Mouse (Mus musculus) MEL (cell line): ENCODE data around the gene Rin2. TPM values are rescaled to one million over a fixed set of nuclear protein-coding genes. Genes with fewer than 3 reads are reported as not detected.
A peak's percentile ranks its signal among the peaks of the same experiment; 100 is the strongest.

Experiments
- DNase-seq: peaks from one replicate; pipeline ENCODE4 v3.0.0; 2011; ENCODE audit warnings: low read depth, low spot score
- H3K27ac ChIP-seq: 2 replicates; pipeline ENCODE4 v1.5.1; 2012; ENCODE audit warnings: low read depth, mild to moderate bottlenecking, control low read depth, low read length, moderate library complexity; ENCODE audit not compliant: control insufficient read depth
- H3K27me3 ChIP-seq, 2 experiments: fragments of 150-350 bp in 1 of 2; sonication (generic) in 1 of 2; 2 replicates each; pipeline ENCODE4 v1.6.1; 2012; ENCODE audit warnings: low read length in 2 of 2, mild to moderate bottlenecking in 2 of 2, improper control_type of control experiment in 1 of 2, moderate library complexity in 1 of 2; ENCODE audit not compliant: insufficient read depth in 2 of 2, control insufficient read depth in 1 of 2
- H3K36me3 ChIP-seq, 2 experiments: 2 replicates each; pipeline ENCODE4 v1.6.1; 2012 to 2014; ENCODE audit warnings: low read length in 2 of 2, improper control_type of control experiment in 1 of 2, inconsistent platforms in 1 of 2, mild to moderate bottlenecking in 1 of 2; ENCODE audit not compliant: insufficient read depth in 2 of 2, control insufficient read depth in 1 of 2
- H3K4me1 ChIP-seq, 2 experiments: fragments of 150-350 bp in 1 of 2; sonication (generic) in 1 of 2; 2 replicates each; pipeline ENCODE4 v1.6.1; 2012; ENCODE audit warnings: low read length in 2 of 2, improper control_type of control experiment in 1 of 2, mild to moderate bottlenecking in 1 of 2; ENCODE audit not compliant: insufficient read depth in 2 of 2, control insufficient read depth in 1 of 2
- H3K4me3 ChIP-seq, 2 experiments: fragments of 150-350 bp in 1 of 2; sonication (generic) in 1 of 2; 2 replicates each; pipeline ENCODE4 v1.5.1; 2012; ENCODE audit warnings: low read depth in 2 of 2, low read length in 2 of 2, mild to moderate bottlenecking in 2 of 2, moderate library complexity in 2 of 2, control low read depth in 1 of 2, improper control_type of control experiment in 1 of 2; ENCODE audit not compliant: control insufficient read depth in 1 of 2, insufficient read depth in 1 of 2
- H3K79me2 ChIP-seq: 2 replicates; pipeline ENCODE4 v1.6.1; 2012; ENCODE audit warnings: mild to moderate bottlenecking, low read length, moderate library complexity; ENCODE audit not compliant: control insufficient read depth, poor library complexity, insufficient read depth
- H3K9ac ChIP-seq: 2 replicates; pipeline ENCODE4 v1.6.1; 2012; ENCODE audit warnings: low read depth, mild to moderate bottlenecking, control low read depth, low read length, moderate library complexity; ENCODE audit not compliant: control insufficient read depth, poor library complexity, severe bottlenecking
- H3K9me3 ChIP-seq: fragments of 150-350 bp; sonication (generic); replicated peaks from 2 replicates; pipeline ENCODE4 v1.6.1; 2012; ENCODE audit warnings: mild to moderate bottlenecking, low read length, improper control_type of control experiment, moderate library complexity; ENCODE audit not compliant: insufficient read depth
- CTCF ChIP-seq, 3 experiments: IDR thresholded peaks in 2 of 3; conservative IDR thresholded peaks in 1 of 3; 2 replicates each; pipeline ENCODE4 v1.5.1; 2011 to 2012; ENCODE audit warnings: low read length in 3 of 3, low read depth in 2 of 3, mild to moderate bottlenecking in 2 of 3, improper control_type of control experiment in 1 of 3, inconsistent platforms in 1 of 3, mixed read lengths in 1 of 3, moderate library complexity in 1 of 3; ENCODE audit not compliant: control insufficient read depth in 1 of 3, insufficient read depth in 1 of 3, poor library complexity in 1 of 3, severe bottlenecking in 1 of 3
- ELF1 ChIP-seq: IDR thresholded peaks from 2 replicates; pipeline ENCODE4 v1.6.1; 2014; ENCODE audit warnings: low read depth, mild to moderate bottlenecking, inconsistent platforms, low read length, improper control_type of control experiment, moderate library complexity
- MAFK ChIP-seq: IDR thresholded peaks from 2 replicates; pipeline ENCODE4 v1.6.1; 2011; ENCODE audit warnings: low read depth, mild to moderate bottlenecking, low read length, improper control_type of control experiment, borderline replicate concordance
- MEF2A ChIP-seq: IDR thresholded peaks from 2 replicates; pipeline ENCODE4 v1.6.1; 2014; ENCODE audit warnings: low read depth, mild to moderate bottlenecking, inconsistent platforms, low read length, improper control_type of control experiment; ENCODE audit not compliant: poor library complexity, insufficient replicate concordance, severe bottlenecking; ENCODE audit errors: extremely low read depth
- NRF1 ChIP-seq: IDR thresholded peaks from 2 replicates; pipeline ENCODE4 v1.6.1; 2014; ENCODE audit warnings: low read depth, mild to moderate bottlenecking, inconsistent platforms, low read length, improper control_type of control experiment, moderate library complexity; ENCODE audit not compliant: poor library complexity, insufficient read depth, severe bottlenecking
- POLR2AphosphoS2 ChIP-seq: IDR thresholded peaks from 2 replicates; pipeline ENCODE4 v1.6.1; 2011; ENCODE audit warnings: low read length, improper control_type of control experiment
- POLR2AphosphoS5 ChIP-seq: IDR thresholded peaks from 2 replicates; pipeline ENCODE4 v1.6.1; 2012; ENCODE audit warnings: low read depth, borderline replicate concordance, mild to moderate bottlenecking, inconsistent platforms, low read length, moderate library complexity, mixed read lengths
- SIN3A ChIP-seq: IDR thresholded peaks from 2 replicates; pipeline ENCODE4 v1.6.1; 2012; ENCODE audit warnings: low read length, improper control_type of control experiment, inconsistent platforms
- TAL1 ChIP-seq: IDR thresholded peaks from 2 replicates; pipeline ENCODE4 v1.6.1; 2012; ENCODE audit warnings: mild to moderate bottlenecking, inconsistent platforms, low read length, moderate library complexity, mixed read lengths
- USF2 ChIP-seq, 2 experiments: IDR thresholded peaks; 2 replicates each; pipeline ENCODE4 v1.6.1; 2011 to 2012; ENCODE audit warnings: improper control_type of control experiment in 2 of 2, low read length in 2 of 2, borderline replicate concordance in 1 of 2, inconsistent platforms in 1 of 2, low read depth in 1 of 2, mild to moderate bottlenecking in 1 of 2; ENCODE audit not compliant: insufficient read depth in 1 of 2
- ZC3H11A ChIP-seq: IDR thresholded peaks from 2 replicates; pipeline ENCODE4 v1.6.1; 2012; ENCODE audit warnings: low read depth, mild to moderate bottlenecking, inconsistent platforms, low read length, improper control_type of control experiment
- polyA plus RNA-seq, 2 experiments: library from polyadenylated mRNA; stranded (reverse) in 1 of 2; unstranded in 1 of 2; fragments of >175 nt in 1 of 2; fragments of >200 nt in 1 of 2; gene quantifications; 2 replicates each; pipeline versions ENCODE4 v1.2.1 to v1.2.4; 2012; ENCODE audit warnings: low replicate concordance in 2 of 2, low read depth in 1 of 2; ENCODE audit not compliant: insufficient read length in 2 of 2, insufficient read depth in 1 of 2, missing spikeins in 1 of 2
- total RNA-seq: library from RNA; depleted of rRNA; stranded (reverse); fragments of 300-350 nt; gene quantifications from 2 replicates; pipeline ENCODE4 v1.2.3, GENCODE M21; 2012

The Rin2 gene
- total and polyA plus RNA-seq, 3 experiments = 0.01 TPM; not detected in 2

DNA sequence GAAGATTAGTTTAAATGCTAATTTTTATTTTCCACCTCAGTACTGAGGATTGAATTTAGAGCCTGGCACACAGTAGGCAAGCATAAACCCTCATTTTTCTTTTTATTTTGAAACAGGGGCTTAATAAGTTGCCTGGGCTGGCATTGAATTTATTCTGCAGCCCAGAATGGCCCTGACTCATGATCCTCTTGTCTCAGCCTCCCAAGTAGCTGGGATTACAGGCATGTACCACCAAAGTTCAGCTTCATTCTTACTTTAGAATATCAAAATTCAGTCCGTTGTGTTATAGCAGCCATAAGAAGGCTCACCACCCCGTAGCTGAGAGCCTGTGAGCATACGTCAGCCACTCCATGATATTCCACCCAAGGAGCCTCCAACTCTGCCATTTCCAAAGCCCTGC is 191.2 kb downstream of the Rin2 start:
- H3K27me3 ChIP-seq = no peaks in the 10 kb centered on the region
- DNase-seq = peak; percentile 8
- H3K9ac ChIP-seq = no peak overlapping the region
- no peak overlapping the region for H3K27ac ChIP-seq
- H3K79me2 ChIP-seq = no peaks in the 10 kb centered on the region
- H3K4me1 ChIP-seq = no peaks in the 10 kb centered on the region
- no peaks in the 10 kb centered on the region for H3K9me3 ChIP-seq
- H3K36me3 ChIP-seq = no peaks in the 10 kb centered on the region
- H3K4me3 ChIP-seq = no peak overlapping the region
- TF ChIP-seq MEF2A (no peak), SIN3A (no peak), USF2 (IDR thresholded peaks at IDR 0.05; ENCODE audit: borderline replicate concordance in 1 of 2, insufficient read depth in 1 of 2, low read depth in 1 of 2, low read length in 2 of 2) (no peak), POLR2AphosphoS5 (no peak), NRF1 (no peak)

DNA sequence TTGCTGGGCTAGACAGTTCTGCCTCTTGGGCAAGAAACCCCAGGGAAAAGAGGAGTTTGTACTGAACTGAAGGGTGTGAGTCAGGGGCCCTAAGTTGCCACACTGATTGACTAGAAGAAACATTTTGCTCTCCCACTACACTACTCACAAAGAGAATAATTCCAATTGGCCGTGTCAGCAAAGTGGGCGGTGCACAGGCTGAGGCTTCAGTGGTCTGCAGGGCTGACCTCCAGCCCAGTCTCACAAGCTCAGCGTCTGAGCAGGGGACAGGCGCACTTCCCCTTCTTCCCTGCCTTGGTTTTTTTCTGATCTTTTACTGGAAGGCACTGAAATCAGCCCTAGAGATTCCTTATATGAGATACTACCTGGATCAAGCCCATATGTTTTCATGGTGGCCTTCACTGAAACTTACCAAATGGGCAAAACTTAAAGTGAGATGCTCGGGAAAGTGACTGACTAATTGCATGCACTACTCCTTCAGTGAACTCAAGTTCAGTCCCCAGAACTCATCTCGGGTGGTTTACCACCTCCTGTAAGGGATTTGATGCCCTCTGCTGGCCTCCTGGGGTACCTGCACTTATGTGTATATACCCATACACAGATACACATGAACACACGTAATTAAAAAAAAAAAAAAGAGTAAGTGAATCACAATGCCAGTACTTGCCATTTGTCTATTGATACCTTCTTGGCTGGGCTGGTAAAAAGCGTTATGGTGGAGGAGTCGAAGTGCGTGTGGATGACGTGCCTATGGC is 191.9 kb downstream of the Rin2 start:
- TF ChIP-seq ELF1 (no peak), CTCF (IDR thresholded peaks at IDR 0.05 in 2 of 3, conservative IDR thresholded peaks at IDR 0.05 in 1 of 3; ENCODE audit: control insufficient read depth in 1 of 3, insufficient read depth in 1 of 3, low read depth in 2 of 3, low read length in 3 of 3, poor library complexity in 1 of 3, severe bottlenecking in 1 of 3) (peak in 1 of 3 experiments; percentile 2; a peak in 1 of 6 replicates)
- Histone ChIP-seq H3K27me3 (no peaks in the 10 kb centered on the region), H3K4me3 (no peak overlapping the region), H3K27ac (no peak overlapping the region), H3K9ac (no peak overlapping the region), H3K36me3 (no peaks in the 10 kb centered on the region), H3K4me1 (no peaks in the 10 kb centered on the region), H3K79me2 (no peaks in the 10 kb centered on the region), H3K9me3 (no peaks in the 10 kb centered on the region)
- no peak for DNase-seq

DNA sequence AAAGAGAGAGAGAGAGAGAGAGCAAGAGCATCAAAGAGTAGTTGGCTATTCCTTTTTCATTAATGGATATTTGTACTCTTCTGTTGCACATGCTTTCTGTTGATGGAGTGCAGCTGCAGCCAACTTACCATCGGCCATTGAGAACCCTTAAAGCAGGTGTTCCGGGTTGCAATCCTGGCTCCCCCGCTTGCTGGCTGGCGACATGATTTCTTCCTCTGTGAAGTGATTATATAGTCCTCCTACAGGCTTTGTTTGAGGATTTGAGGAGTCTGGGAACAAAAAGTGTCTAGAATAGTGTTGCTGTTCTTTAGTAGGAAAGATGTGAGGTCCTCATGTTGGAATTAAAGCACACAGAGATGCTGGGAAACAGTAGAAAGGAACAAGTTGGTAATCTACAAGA is 196.3 kb downstream of the Rin2 start:
- H3K9me3 ChIP-seq = no peaks in the 10 kb centered on the region
- no peak overlapping the region for H3K4me3 ChIP-seq
- no peaks in the 10 kb centered on the region for H3K79me2 ChIP-seq
- no peaks in the 10 kb centered on the region; a peak in 1 of 4 replicates for H3K27me3 ChIP-seq
- TF ChIP-seq TAL1 (no peak), POLR2AphosphoS2 (no peak), MAFK (no peak), ZC3H11A (no peak)
- no peak for DNase-seq
- H3K9ac ChIP-seq = no peak overlapping the region
- H3K27ac ChIP-seq = no peak overlapping the region
- H3K36me3 ChIP-seq = no peaks in the 10 kb centered on the region
- no peaks in the 10 kb centered on the region for H3K4me1 ChIP-seq
